Mouse (Mus musculus) lung, embryonic 16.5 days (tissue): Measurements from ENCODE around the gene Etfrf1. TPM values are rescaled to one million over a fixed set of nuclear protein-coding genes. Genes with fewer than 3 reads are reported as not detected.

Experiments
- ATAC-seq: fragments of 200-750 bp; cut with Nextera tagmentation; 2 replicates; pipeline ENCODE4 v1.8.0; 2017; ENCODE audit warnings: low read depth, mild to moderate bottlenecking, moderate library complexity
- H3K27ac ChIP-seq: fragments of 300-500 bp; sonication (generic); 2 replicates; pipeline ENCODE4 v1.5.1; 2014; ENCODE audit warnings: mild to moderate bottlenecking, control low read depth, low read length
- H3K27me3 ChIP-seq: fragments of 300-500 bp; sonication (generic); 2 replicates; pipeline ENCODE4 v1.6.1; 2014; ENCODE audit warnings: low read depth, low read length, mixed read lengths; ENCODE audit not compliant: control insufficient read depth, insufficient read depth
- H3K36me3 ChIP-seq: fragments of 300-500 bp; sonication (generic); 2 replicates; pipeline ENCODE4 v1.6.1; 2014; ENCODE audit warnings: low read length; ENCODE audit not compliant: control insufficient read depth, insufficient read depth
- H3K4me1 ChIP-seq: fragments of 300-500 bp; sonication (generic); replicated peaks from 2 replicates; pipeline ENCODE4 v1.6.1; 2014; ENCODE audit warnings: low read length, mixed read lengths; ENCODE audit not compliant: control insufficient read depth, insufficient read depth
- H3K4me2 ChIP-seq: fragments of 300-500 bp; sonication (generic); 2 replicates; pipeline ENCODE4 v1.6.1; 2014; ENCODE audit warnings: low read depth, low read length, control low read depth
- H3K4me3 ChIP-seq: fragments of 300-500 bp; sonication (generic); 2 replicates; pipeline ENCODE4 v1.5.1; 2014; ENCODE audit warnings: mild to moderate bottlenecking, low read length, control low read depth
- H3K9ac ChIP-seq: fragments of 300-500 bp; sonication (generic); 2 replicates; pipeline ENCODE4 v1.6.1; 2014; ENCODE audit warnings: low read length, control low read depth
- H3K9me3 ChIP-seq: fragments of 300-500 bp; sonication (generic); 2 replicates; pipeline ENCODE4 v1.6.1; 2016; ENCODE audit warnings: low read length; ENCODE audit not compliant: control insufficient read depth
- WGBS: fragments of 180-500 bp; shearing (Covaris S2); extraction: QIAGEN DNeasy Blood & Tissue Kit; methylation state at CpG from one replicate; pipeline ENCODE4 v1.1.7; 2014; 5-methylcytosine and 5-hydroxymethylcytosine counted together
- polyA plus RNA-seq: library from polyadenylated mRNA; unstranded; fragments of >200 nt; fragmentation: Nextera tagmentation; extraction: Ambion mirVana; gene quantifications from 2 replicates; pipeline ENCODE4 v1.2.1, GENCODE M21; 2015

Etfrf1 gene
- polyA plus RNA-seq, 1 experiment from 2014 or later, result 28.1 TPM

DNA sequence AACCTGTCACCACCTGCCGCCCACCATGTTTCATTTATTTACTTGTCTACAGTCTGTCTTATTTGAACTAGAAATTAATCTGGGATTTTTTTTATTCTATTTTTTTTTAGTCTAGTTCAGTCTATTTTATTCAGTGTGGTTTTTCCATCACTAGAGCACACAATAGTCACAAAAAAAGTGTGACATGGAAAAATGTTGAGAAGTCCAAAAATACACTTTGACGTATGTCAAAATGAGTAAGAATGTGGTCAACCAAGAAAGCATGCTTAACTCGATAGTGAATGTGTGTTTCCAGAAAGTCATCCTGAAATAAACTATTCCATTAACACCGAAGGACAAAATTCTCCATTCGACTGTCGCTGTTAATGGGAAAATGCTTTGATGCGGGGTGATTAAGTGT, 51.4 kb downstream of the Etfrf1 start:
- H3K9me3 ChIP-seq, result no peaks in the 10 kb centered on the region
- H3K27me3 ChIP-seq, result no peaks in the 10 kb centered on the region
- no peak overlapping the region for H3K4me2 ChIP-seq
- 72% methylated on average over 7 of the region's 7 CpGs for WGBS
- no peak overlapping the region for H3K27ac ChIP-seq
- H3K9ac ChIP-seq, result no peak overlapping the region
- no peak for ATAC-seq
- H3K36me3 ChIP-seq, result no peaks in the 10 kb centered on the region
- H3K4me1 ChIP-seq, result no peaks in the 10 kb centered on the region
- no peak overlapping the region for H3K4me3 ChIP-seq

Other genes with a start within 250 kb of the Etfrf1 start
- gene Bcat1, start 134.9 kb upstream of the Etfrf1 start, polyA plus RNA-seq, result 3.3 and 3.7 TPM in 2 replicates
- gene Lrmp, start 95.5 kb upstream of the Etfrf1 start, polyA plus RNA-seq, result 4.1 and 6.1 TPM in 2 replicates
- 1.5 and 3.2 TPM in 2 replicates for gene Casc1, start 129 bp upstream of the Etfrf1 start, polyA plus RNA-seq
- 97.6 and 99.5 TPM in 2 replicates for gene Kras, start 39.1 kb downstream of the Etfrf1 start, polyA plus RNA-seq